Mouse (Mus musculus): Measurements from ENCODE around the gene Mctp2.
A peak's percentile ranks its signal among the peaks of the same experiment; 100 is the strongest.

DNA sequence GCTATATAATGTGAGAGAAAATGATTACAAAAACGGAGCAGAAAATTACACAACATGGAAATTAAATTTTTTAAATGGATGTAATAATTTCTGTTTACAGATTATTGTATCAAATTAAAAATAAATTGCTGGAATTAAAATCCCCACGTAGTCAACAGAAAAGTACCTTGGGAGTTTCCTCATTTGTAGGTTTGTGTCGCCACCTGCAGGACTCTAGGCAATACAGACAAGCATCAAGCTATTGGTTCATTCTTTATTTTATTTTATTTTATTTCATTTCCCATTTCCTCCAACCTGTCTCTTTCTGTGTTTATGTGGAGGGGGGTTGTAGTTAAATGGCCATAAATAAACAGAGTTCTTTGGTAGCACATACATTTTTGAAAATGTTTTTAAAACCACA, 157.3 kb downstream of the Mctp2 start:
- TF ChIP-seq CTCF (IDR thresholded peaks at IDR 0.05; ENCODE audit: low read depth): peak; percentile 60
- TF ChIP-seq EP300 (IDR thresholded peaks at IDR 0.05; ENCODE audit: low read depth): no peak

Data from heart, postnatal 0 days (tissue).